Mouse (Mus musculus): ENCODE data around the gene Tnni2. TPM values are rescaled to one million over a fixed set of nuclear protein-coding genes. Genes with fewer than 3 reads are reported as not detected.
A peak's percentile ranks its signal among the peaks of the same experiment; 100 is the strongest.

Tnni2 gene
- polyA plus RNA-seq, 1 experiment from 2014 or later, result 29.3 TPM

DNA sequence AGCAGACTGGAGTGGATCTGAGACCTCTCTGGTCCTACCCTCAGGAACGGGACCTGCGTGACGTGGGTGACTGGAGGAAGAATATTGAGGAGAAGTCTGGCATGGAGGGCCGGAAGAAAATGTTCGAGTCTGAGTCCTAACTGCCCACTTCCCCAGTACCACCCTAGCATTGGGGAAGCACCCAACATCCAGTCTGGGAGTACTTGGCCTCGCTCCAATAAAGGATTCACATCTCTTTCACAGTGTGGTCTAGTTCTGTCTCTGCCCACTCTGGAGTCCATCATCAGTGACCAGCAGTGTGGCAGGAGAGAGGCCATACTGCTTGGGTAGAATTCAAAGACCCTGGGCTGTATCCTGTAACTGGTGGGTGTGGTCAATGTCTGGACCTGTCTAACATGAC, 2.6 kb downstream of the Tnni2 start:
- no peak for ATAC-seq (ENCODE audit: insufficient read depth)
- H3K4me2 ChIP-seq, result no peak overlapping the region
- no peaks in the 10 kb centered on the region for H3K36me3 ChIP-seq (replicated peaks)
- H3K27me3 ChIP-seq, result no peaks in the 10 kb centered on the region
- H3K9ac ChIP-seq, result no peak overlapping the region
- 0 out of 2 replicates have a peak, but pooled peaks cover 7% of the 10 kb centered on the region for H3K4me1 ChIP-seq (replicated peaks)
- no peak overlapping the region for H3K27ac ChIP-seq (replicated peaks)
- 62% methylated on average over 6 of the region's 6 CpGs for WGBS (ENCODE audit: insufficient replicate concordance)
- H3K4me3 ChIP-seq (replicated peaks), result no peak overlapping the region
- no peaks in the 10 kb centered on the region for H3K9me3 ChIP-seq (replicated peaks)

DNA sequence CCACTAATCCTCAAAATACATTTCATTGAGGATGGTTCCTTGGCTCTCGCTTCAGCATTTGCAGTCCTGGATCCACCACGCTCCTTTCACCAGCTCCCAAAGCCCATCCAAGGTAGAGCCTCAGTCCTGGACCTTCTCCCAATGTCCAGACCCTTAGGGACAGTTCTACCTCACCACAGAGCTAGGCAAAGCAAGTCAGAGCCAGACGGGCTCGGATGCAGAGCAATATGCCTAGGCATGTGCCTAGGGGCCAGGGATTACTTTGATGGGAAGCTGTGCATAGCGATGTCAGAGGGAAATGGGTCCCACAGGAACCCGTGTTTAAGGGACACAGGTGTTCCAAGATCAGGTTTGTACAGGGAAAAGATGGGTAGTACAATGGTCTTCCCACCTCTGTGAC, 3.7 kb downstream of the Tnni2 start:
- WGBS (ENCODE audit: insufficient replicate concordance), result 72% methylated on average over 6 of the region's 6 CpGs
- Histone ChIP-seq H3K4me2 (no peak overlapping the region), H3K9ac (no peak overlapping the region)

DNA sequence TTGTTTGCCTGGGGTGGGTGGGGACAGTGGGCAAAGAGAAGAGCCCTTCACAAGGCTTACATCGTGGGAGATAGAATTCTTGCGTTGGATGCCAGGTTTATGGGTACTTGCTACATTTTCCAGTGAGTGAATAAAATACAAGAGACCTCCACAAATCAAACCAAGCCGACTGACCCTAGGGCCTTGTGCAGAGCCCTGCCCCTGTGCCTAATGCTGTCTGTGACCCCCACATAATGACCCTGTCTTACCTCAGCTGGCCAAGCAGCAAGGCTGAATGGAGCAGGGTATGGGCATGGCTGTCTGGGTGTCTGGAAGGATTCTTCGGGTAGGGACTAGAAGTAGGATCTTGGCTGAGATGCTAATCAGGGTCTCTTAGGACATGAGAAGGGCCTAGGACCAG, 4.7 kb downstream of the Tnni2 start:
- no peak for ATAC-seq (ENCODE audit: insufficient read depth)
- no peak overlapping the region for H3K27ac ChIP-seq (replicated peaks)
- H3K27me3 ChIP-seq, result no peaks in the 10 kb centered on the region
- WGBS (ENCODE audit: insufficient replicate concordance), result 64% methylated on average over 4 of the region's 4 CpGs
- H3K9me3 ChIP-seq (replicated peaks), result no peaks in the 10 kb centered on the region
- H3K4me1 ChIP-seq (replicated peaks), result 0 out of 2 replicates have a peak, but pooled peaks cover 5% of the 10 kb centered on the region
- no peaks in the 10 kb centered on the region for H3K36me3 ChIP-seq (replicated peaks)
- no peak overlapping the region for H3K9ac ChIP-seq
- H3K4me2 ChIP-seq, result no peak overlapping the region
- no peak overlapping the region for H3K4me3 ChIP-seq (replicated peaks)

More for the DNA sequence above, 3.7 kb downstream of the Tnni2 start:
- no peaks in the 10 kb centered on the region for H3K36me3 ChIP-seq (replicated peaks)
- no peak for ATAC-seq (ENCODE audit: insufficient read depth)
- H3K27me3 ChIP-seq, result no peaks in the 10 kb centered on the region
- no peak overlapping the region for H3K4me3 ChIP-seq (replicated peaks)
- no peaks in the 10 kb centered on the region for H3K9me3 ChIP-seq (replicated peaks)
- H3K4me1 ChIP-seq (replicated peaks), result 0 out of 2 replicates have a peak, but pooled peaks cover 7% of the 10 kb centered on the region
- no peak overlapping the region for H3K27ac ChIP-seq (replicated peaks)

- no peaks in the 10 kb centered on the region for H3K9me3 ChIP-seq (replicated peaks)
- H3K4me1 ChIP-seq (replicated peaks), result no peaks in the 10 kb centered on the region
- WGBS (ENCODE audit: insufficient replicate concordance), result 42% methylated on average over 6 of the region's 6 CpGs
- H3K27ac ChIP-seq (replicated peaks), result no peak overlapping the region
- no peak overlapping the region for H3K4me2 ChIP-seq
- no peaks in the 10 kb centered on the region for H3K36me3 ChIP-seq (replicated peaks)
- no peak for ATAC-seq (ENCODE audit: insufficient read depth)
- no peaks in the 10 kb centered on the region for H3K27me3 ChIP-seq
- H3K4me3 ChIP-seq (replicated peaks), result no peak overlapping the region
- no peak overlapping the region for H3K9ac ChIP-seq
Measured at GRCm38 (mm10) chr7:142449038-142449617, 7.5 kb downstream of the Tnni2 start.

DNA sequence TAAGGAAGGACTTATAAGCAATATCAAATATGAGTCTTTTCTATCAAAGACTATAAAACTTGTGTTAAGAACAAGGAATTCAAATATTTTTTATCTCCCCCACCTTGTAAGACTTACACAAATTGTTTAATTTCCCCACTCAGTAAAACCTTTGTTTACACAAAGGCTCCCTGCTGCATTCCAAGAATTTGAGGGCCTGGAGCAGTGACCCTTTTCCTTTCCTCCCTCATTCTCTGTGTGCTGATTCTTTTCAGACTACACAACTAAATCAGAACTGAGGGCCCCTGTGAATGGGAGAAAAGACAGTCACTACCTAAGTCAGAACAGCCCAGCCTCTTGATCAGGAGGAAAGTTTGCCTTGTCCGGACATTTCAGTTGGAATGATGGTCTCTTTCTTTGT, 13.1 kb downstream of the Tnni2 start:
- Histone ChIP-seq H3K36me3 (replicated peaks) (no peaks in the 10 kb centered on the region), H3K9me3 (replicated peaks) (no peaks in the 10 kb centered on the region), H3K27ac (replicated peaks) (no peak overlapping the region), H3K4me3 (replicated peaks) (no peak overlapping the region), H3K4me1 (replicated peaks) (peaks cover 4% of the 10 kb centered on the region; the same call in 1 of the 2 replicates), H3K4me2 (no peak overlapping the region), H3K27me3 (no peaks in the 10 kb centered on the region), H3K9ac (no peak overlapping the region)
- no peak for ATAC-seq (ENCODE audit: insufficient read depth)
- WGBS (ENCODE audit: insufficient replicate concordance), result 69% methylated on average over 1 of the region's 1 CpGs

- Histone ChIP-seq H3K27me3 (no peaks in the 10 kb centered on the region), H3K4me1 (replicated peaks) (peaks cover 4% of the 10 kb centered on the region; the same call in 1 of the 2 replicates), H3K9me3 (replicated peaks) (no peaks in the 10 kb centered on the region), H3K4me2 (no peak overlapping the region), H3K36me3 (replicated peaks) (no peaks in the 10 kb centered on the region), H3K27ac (replicated peaks) (no peak overlapping the region), H3K9ac (no peak overlapping the region), H3K4me3 (replicated peaks) (no peak overlapping the region)
- ATAC-seq (ENCODE audit: insufficient read depth), result no peak
- WGBS (ENCODE audit: insufficient replicate concordance), result 43% methylated on average over 2 of the region's 2 CpGs
Measured at GRCm38 (mm10) chr7:142455251-142455650, 13.6 kb downstream of the Tnni2 start.

GRCm38 (mm10) chr7:142456806-142457205, 15.2 kb downstream of the Tnni2 start:
- 39% methylated on average over 3 of the region's 3 CpGs for WGBS (ENCODE audit: insufficient replicate concordance)
- peaks cover 4% of the 10 kb centered on the region; the same call in 1 of the 2 replicates for H3K4me1 ChIP-seq (replicated peaks)
- H3K36me3 ChIP-seq (replicated peaks), result no peaks in the 10 kb centered on the region
- H3K27me3 ChIP-seq, result no peaks in the 10 kb centered on the region
- H3K27ac ChIP-seq (replicated peaks), result no peak overlapping the region
- H3K9me3 ChIP-seq (replicated peaks), result no peaks in the 10 kb centered on the region
- H3K4me3 ChIP-seq (replicated peaks), result no peak overlapping the region
- no peak overlapping the region for H3K9ac ChIP-seq
- no peak overlapping the region for H3K4me2 ChIP-seq
- no peak for ATAC-seq (ENCODE audit: insufficient read depth)

DNA sequence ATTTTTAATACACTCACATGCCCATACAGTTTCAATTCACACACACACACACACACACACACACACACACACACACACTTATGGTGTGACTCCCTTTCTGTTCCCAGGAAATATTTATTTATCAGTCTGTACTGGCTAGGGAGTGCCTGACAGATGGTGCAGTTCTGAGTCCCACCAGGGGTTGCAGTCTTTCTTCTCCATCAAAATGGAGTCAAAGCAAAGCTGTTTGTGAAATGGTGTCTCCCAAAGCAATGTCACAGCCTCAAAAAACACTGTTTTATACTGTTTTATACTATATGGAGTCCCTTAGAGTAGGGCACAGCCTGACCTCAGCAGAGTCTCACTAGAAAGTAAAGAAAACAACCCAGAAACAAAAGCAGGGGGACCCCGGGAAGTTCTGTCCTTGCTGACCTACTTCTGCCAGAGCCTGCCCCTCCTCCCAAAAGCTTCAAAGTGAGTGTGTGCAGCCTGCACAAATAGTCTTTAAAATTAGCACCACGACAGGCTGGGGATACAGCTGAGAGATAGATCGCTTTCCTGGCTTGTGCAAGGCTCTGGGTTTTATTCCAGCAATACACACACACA, 15.7 kb downstream of the Tnni2 start:
- Histone ChIP-seq H3K9ac (no peak overlapping the region), H3K27ac (replicated peaks) (0 out of 2 replicates have a peak overlapping the region, but pooled peaks have one; percentile 16)

GRCm38 (mm10) chr7:142458026-142458425, 16.4 kb downstream of the Tnni2 start:
- no peak overlapping the region for H3K9ac ChIP-seq
- H3K4me2 ChIP-seq, result no peak overlapping the region
- H3K27ac ChIP-seq (replicated peaks), result 0 out of 2 replicates have a peak overlapping the region, but pooled peaks have one; percentile 16
- no peaks in the 10 kb centered on the region for H3K9me3 ChIP-seq (replicated peaks)
- WGBS (ENCODE audit: insufficient replicate concordance), result 22% methylated on average over 2 of the region's 2 CpGs
- peaks cover 4% of the 10 kb centered on the region; the same call in 1 of the 2 replicates for H3K4me1 ChIP-seq (replicated peaks)
- no peaks in the 10 kb centered on the region for H3K27me3 ChIP-seq
- ATAC-seq (ENCODE audit: insufficient read depth), result no peak
- H3K4me3 ChIP-seq (replicated peaks), result no peak overlapping the region
- no peaks in the 10 kb centered on the region for H3K36me3 ChIP-seq (replicated peaks)

More for the DNA sequence above, 15.7 kb downstream of the Tnni2 start:
- Histone ChIP-seq H3K4me1 (replicated peaks) (peaks cover 4% of the 10 kb centered on the region; the same call in 1 of the 2 replicates), H3K27me3 (no peaks in the 10 kb centered on the region), H3K4me3 (replicated peaks) (no peak overlapping the region), H3K36me3 (replicated peaks) (no peaks in the 10 kb centered on the region), H3K9me3 (replicated peaks) (no peaks in the 10 kb centered on the region), H3K4me2 (no peak overlapping the region)
- WGBS (ENCODE audit: insufficient replicate concordance), result 19% methylated on average over 3 of the region's 3 CpGs
- no peak for ATAC-seq (ENCODE audit: insufficient read depth)

DNA sequence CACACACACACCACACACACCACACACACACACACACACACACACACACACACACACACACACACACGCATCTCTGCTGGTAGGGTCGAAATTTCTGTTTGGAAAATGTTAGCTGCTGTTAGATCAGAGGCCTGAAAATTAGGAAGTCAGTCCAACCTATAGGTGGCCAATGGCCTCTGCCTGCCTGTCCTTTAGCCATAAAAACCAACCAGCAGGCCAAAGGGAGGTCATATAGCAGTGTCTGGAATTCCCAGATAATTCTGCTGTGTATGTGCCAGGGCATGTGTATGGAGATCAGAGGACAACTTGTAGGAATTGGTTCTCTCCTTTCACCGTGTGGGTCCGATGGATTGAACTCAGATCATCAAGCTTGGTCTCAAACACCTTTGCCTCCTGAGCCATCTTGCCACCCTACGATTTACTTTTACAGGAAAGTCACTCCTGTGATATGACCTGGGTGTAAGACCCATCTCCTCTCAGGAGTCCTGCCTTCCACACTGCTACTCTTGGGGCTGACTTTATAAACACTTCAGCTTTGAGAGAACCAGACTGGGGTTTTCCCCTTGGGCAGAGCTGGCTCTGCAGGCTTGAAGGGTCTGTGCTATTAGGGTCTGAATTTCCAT, 17.2 kb downstream of the Tnni2 start:
- no peaks in the 10 kb centered on the region for H3K27me3 ChIP-seq
- no peak for ATAC-seq (ENCODE audit: insufficient read depth)
- H3K9me3 ChIP-seq (replicated peaks), result no peaks in the 10 kb centered on the region
- no peaks in the 10 kb centered on the region for H3K36me3 ChIP-seq (replicated peaks)
- no peak overlapping the region for H3K4me2 ChIP-seq
- WGBS (ENCODE audit: insufficient replicate concordance), result 64% methylated on average over 5 of the region's 5 CpGs
- H3K4me3 ChIP-seq (replicated peaks), result no peak overlapping the region
- H3K27ac ChIP-seq (replicated peaks), result no peak overlapping the region
- no peak overlapping the region for H3K9ac ChIP-seq
- H3K4me1 ChIP-seq (replicated peaks), result peaks cover 4% of the 10 kb centered on the region; the same call in 1 of the 2 replicates

- peaks cover 4% of the 10 kb centered on the region; the same call in 1 of the 2 replicates for H3K4me1 ChIP-seq (replicated peaks)
- no peak overlapping the region for H3K27ac ChIP-seq (replicated peaks)
- H3K9me3 ChIP-seq (replicated peaks), result no peaks in the 10 kb centered on the region
- H3K4me3 ChIP-seq (replicated peaks), result no peak overlapping the region
- no peak for ATAC-seq (ENCODE audit: insufficient read depth)
- no peaks in the 10 kb centered on the region for H3K36me3 ChIP-seq (replicated peaks)
- H3K27me3 ChIP-seq, result no peaks in the 10 kb centered on the region
- 52% methylated on average over 2 of the region's 2 CpGs for WGBS (ENCODE audit: insufficient replicate concordance)
- no peak overlapping the region for H3K9ac ChIP-seq
- no peak overlapping the region for H3K4me2 ChIP-seq
Measured at GRCm38 (mm10) chr7:142459299-142459691, 17.7 kb downstream of the Tnni2 start.
